Mouse (Mus musculus) liver, embryonic 14.5 days (tissue): Measurements from ENCODE around the gene Tmem176a.

Experiments
- CTCF ChIP-seq: IDR thresholded peaks from 2 replicates; pipeline ENCODE4 v1.5.1; 2016; ENCODE audit warnings: antibody characterized with exemption, low read depth, control low read depth
- EP300 ChIP-seq: IDR thresholded peaks from 2 replicates; pipeline ENCODE4 v1.6.1; 2016; ENCODE audit warnings: antibody characterized with exemption, low read depth

DNA sequence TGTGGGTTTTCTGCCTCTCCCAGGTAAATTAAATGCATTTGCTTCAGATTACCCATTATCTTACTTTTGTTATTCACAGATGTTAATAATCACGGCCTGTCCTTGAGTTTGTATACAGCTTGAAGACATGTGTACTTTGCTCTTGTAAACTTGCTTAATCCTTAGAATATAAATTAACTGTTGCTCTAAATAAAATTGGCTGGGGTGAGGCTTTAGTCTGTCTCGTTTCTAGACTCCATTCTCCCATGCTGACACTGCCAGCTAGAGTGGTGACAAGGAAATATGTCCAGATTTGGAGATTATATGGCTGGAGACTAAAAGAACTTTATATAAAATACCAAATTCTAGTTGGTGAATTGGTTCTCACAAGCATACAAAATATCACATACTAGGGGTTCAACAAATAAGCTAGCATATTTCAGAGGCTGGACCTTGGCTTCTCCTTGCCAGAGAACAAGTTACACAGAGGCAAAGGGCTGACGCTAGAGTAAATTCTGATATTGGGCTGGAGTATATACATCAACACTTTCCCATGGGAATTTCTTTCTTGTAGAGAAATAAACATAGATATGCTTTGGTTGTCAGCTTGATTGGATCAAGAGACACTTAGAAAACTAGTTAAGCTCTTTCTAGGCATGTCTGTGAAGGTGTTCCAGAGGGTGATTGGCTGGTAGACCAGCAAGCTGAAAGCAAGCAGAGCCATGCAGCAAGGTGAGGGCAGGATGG, 31.1 kb upstream of the Tmem176a start:
- TF ChIP-seq CTCF (no peak), EP300 (no peak)
